Mouse (Mus musculus): ENCODE data around the gene Setd3.
A peak's percentile ranks its signal among the peaks of the same experiment; 100 is the strongest.

The Setd3 gene

GRCm38 (mm10) chr12:108200094-108200493 lies 21.0 kb upstream of the Setd3 start:
- no peak for DNase-seq

GRCm38 (mm10) chr12:108198447-108198846 lies 19.3 kb upstream of the Setd3 start:
- DNase-seq, result no peak

- no peak for DNase-seq
Measured at GRCm38 (mm10) chr12:108195761-108196160, 16.6 kb upstream of the Setd3 start.

DNA sequence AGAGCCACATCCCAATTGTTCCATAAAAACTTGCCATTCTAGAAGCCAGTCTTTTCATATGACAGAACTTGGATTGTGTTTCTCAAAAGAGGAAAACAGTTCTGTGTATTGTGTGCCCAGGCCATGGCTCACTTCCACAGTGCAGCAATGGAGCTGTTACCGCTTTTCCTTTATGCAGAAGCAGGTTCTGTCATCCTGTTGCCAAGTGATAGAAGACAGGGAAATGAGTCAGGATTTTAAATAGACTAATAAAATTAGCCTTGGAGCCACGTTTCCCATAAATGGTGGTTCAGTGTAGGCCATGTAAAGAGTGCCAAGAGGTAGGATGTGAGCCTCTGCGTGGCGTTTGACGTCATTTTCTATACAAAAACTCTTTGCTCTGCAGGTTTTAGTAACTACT lies 14.8 kb upstream of the Setd3 start:
- DNase-seq, result no peak

DNA sequence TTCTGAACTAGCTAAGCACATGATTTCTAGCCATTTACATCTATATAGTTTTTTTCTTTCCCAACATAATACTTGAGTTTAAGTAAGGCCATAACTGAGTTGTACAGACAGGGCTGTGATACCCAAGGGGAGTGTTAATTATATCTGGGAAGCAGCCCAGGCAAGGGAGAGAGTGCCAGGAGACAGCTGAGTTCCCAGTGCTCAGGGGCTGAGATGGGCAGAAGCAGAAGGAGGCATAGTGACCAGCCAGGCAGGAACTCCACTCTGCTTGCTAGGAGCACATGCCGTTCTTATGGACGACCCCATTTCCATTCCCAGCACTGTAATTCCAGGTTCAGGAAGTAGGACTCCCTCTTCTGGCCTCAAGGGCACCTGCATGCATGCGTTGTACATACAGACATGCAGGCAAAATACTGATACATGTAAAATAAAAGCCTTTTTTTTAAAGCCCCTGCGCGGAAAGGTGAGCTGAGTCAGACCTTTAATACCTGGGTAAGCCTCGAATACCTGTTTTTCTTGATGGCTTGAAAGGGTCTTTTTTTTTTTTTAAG lies 8.5 kb upstream of the Setd3 start:
- no peak for DNase-seq

GRCm38 (mm10) chr12:108181716-108182115 lies 2.6 kb upstream of the Setd3 start:
- no peak for DNase-seq

GRCm38 (mm10) chr12:108179321-108180266 lies 480 bp upstream of the Setd3 start, which contains the start of gene Ccnk:
Ccnk (plus strand) TSS chr12:108179579.
- peak; percentile 98 to 99 for DNase-seq

DNA sequence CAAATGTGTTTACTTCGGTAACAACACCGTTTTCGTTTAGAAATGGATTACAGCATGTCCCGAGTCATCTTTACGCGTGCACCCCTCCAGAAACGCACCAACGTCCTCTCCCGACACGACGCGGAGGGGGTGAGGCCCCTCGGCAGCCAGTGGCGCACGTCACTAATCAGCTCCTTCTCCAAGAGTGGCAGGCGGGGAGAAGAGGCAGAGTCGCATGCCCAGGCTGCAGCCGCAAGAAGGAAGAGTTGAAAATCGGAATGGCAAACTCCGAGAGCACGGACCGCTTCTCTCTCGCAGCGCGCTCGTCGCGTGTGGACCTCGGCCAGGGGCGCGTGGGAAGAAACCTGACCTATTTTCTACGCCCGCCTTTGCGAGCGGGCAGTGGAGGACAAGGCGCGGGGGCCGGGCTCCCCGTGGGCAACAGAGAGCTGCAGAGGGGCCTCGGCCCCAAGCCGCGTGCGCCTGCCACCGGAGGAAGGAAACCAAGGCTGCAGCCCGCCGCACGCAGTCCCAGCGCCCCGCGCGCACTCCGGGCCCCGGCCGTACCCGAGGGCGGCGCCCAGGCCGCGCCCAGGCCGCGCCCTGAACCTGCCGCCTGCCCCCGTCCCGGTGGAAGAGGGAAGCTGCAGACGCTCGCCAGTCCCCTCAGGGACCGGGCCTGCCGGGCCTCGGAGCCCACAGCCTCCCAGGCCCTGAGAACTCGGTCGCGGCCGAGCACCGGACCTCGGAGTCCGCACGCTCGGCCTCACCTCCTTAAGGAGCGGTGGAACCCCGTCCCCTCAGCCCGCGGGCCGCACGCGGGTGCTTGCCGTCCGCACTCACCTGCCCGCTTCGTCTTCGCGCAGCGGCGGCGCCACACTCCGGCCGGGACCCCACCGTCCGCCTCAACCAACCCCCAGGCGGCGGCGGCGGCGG lies 526 bp downstream of the Setd3 start:
- DNase-seq, result peak; percentile 59 to 68

- no peak for DNase-seq
Measured at GRCm38 (mm10) chr12:108176366-108176765, 2.7 kb downstream of the Setd3 start.

DNA sequence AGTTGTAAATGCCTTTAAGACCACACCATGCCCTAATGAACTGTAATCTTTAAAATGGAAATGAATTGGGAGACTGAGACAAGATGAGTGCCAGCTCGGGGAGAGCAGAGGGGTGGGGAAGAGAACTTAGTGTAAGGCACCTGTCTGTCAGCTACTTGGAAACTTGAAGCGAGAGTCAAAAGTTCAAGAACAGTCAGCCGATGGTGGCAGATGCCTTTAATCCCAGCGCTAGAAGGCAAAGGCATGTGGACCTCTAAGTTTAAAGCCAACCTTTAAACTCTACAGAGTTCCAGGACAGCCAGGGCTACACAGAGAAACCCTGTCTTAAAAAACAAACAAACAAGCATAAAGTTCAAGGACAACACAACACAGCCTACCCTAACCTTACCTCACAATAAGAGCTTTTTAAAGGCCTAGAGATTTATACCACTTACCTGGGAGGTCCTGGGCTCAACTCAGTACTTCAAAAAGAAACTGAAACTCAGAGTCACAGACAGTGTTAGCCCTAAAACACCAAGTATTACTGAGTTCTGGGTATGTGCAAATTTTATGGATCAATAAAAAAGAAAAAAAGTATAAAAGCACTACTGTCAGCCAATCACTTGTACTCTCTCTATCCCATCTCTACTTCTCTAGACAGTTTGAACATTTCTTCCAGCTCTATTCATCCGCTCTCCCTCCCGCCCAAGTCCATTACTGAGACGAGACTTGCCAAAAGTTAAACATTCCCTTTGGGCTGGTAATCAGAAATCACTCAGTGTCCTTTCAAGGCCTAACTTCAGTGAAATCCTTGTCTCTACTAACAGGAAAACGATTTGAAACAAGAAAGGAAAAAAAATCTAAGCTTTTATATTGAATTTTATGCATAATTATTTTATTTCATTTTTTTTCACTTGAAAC lies 4.3 kb downstream of the Setd3 start:
- DNase-seq, result no peak

GRCm38 (mm10) chr12:108172639-108173038 lies 6.5 kb downstream of the Setd3 start:
- DNase-seq, result peak in 1 of 2 experiments; percentile 28

DNA sequence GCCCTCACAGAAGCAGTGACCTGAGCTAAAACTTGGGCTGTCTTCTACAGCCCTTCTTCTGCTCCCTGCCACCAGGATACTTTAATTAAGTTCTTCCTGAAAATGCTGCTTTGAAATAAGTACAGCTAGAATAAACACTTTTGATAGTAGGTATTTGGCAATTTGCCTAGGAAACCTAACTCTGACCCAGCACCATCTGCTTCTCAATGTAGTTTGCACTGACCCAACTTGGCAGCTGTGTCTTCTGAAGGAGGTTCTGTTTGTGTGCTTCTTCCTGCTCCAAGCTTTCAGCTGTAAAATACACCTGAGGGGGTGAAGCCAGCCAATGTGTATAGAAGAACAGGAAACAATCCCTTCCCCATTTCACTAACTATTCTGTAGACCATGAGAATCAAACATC lies 7.8 kb downstream of the Setd3 start:
- DNase-seq, result no peak

DNA sequence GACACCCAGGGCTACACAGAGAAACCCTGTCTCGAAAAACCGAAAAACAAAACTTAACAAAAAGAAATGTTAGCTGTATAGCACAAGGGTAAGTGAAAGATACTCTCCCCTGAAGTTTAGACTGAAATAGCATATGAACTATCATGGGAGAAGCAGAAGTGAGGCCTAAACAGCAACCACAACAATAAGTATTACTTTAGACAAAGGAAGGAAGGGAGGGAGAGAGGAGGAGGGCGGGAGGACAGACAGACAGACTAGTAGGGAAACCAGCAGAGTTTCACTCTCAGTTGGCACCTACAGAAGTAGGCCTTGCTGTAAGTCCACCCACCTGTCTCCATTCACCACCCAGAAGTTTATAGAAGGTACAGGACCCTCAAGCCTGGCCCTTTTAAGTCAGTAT lies 8.6 kb downstream of the Setd3 start:
- no peak for DNase-seq

- no peak for DNase-seq
Measured at GRCm38 (mm10) chr12:108168909-108169308, 10.2 kb downstream of the Setd3 start.

- DNase-seq, result peak; percentile 27 to 45
Measured at GRCm38 (mm10) chr12:108163706-108164105, 15.4 kb downstream of the Setd3 start.

DNA sequence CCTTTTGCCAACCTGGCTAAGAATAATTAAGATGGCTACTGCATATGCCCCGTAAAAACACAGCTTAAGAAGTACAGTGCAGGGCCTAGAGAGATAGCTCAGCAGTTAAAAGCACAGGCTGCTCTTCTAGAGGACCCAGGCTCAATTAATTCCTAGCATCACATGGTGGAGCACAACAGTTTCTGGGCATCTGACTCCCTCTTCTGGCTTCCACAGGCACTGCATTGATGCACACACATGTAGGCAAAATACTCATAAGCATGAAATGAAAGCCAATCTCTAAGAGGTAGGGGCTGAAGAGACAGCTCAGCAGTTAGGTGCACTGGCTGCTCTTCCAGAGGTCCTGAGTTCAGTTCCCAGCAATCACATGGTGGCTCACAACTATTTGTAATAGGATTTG lies 17.1 kb downstream of the Setd3 start:
- peak in 1 of 2 experiments; percentile 23 for DNase-seq

DNA sequence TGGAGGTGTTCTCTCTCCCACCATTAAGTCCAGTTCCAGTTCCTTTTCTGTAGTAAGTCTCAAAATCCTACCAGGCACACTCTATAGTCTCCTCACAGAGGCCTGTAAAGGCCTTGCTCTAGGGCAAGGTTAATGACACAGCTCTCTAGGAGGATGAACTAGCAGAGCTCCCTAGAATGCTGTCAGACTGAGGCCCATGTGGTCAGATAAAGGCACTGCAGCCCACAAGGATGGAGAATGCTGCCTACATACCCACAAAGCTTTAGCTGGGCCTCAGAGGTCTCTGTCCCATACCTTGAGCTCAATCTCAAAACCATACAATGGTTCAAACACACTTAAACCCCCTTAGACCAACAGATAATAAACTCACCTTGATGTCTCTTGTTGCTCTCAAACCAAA lies 19.3 kb downstream of the Setd3 start:
- DNase-seq, result no peak

DNA sequence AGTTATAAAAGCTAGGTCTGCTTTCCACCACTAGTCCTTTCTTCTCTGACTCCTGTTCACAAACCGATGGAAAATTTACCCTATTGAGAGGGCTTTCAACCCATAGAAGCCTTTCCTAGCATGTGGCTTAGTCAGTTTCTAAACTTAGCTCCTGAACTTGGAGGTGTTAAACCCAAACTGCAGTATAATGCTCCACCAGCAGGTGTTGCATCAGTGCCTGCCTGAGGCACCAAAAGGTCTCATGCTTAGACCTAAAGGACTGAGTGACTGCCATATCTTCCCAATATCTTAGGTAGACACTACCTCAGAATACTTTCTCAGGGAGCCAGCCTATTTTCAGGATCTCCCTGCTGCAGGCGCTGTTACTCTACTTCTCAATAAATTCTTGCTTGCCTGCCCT lies 26.4 kb downstream of the Setd3 start:
- no peak for DNase-seq

DNA sequence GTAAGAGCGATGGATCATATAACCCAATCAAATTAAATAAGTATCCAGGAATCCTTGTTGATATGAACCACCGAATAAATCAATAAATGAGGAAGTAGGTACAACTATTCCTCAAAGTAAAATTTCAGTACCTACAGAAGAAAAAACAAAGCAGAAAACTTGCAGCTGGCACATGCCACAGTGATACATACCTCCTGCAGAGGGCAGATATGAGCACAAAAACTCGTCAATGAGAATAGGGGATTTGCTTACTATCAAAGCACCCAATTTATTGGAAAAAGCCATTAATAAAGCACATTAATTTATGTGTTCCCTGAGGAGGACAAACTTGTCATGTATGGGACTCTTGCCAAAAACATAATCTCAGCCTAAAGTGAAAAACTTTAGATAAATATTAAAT lies 29.4 kb downstream of the Setd3 start:
- no peak for DNase-seq

GRCm38 (mm10) chr12:108145198-108145597 lies 33.9 kb downstream of the Setd3 start:
- no peak for DNase-seq

DNA sequence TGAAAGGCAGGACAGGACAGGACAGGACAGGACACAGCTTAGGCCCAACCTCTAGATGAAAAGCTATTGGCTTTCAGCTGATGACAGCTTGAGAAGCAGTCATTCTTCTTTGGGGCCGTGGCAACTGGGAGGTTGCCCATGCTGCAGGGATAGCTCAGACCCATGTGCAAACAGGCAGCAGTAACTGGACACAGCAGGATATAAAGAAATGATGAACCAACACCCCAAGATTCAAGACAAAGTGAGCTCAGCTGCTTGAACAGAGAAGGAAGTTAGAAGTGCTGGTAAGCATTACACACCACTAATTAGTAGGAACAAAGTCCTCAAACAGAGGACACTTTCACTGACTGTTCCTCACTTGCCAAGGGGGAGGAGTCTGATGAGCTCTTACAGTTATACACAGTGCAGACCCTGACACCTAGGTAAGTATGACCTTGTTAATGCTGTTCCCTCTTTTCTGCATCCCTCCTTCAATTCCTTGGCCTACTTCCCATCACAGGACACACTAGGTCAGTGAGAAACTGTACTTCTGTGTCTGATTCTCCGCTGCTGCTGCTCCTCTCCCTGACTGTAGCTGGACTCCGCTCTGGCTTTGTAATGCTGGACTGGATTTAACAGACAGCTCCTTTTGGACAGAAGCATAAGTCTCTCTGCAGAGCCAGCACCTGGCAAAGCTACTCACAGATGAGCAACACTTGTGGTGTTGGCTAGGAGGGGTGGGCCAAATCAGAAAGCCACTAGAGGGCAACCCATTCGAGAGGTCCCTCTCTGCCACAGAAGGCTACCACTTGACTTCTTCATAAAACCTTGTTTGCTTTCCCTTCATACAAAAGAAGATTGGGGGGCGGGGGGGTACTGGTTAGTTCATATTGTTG lies 35.3 kb downstream of the Setd3 start:
- DNase-seq, result no peak
